Mouse (Mus musculus) gastrocnemius, postnatal 4 days (tissue): ENCODE results near the gene Tmem63b. TPM values are rescaled to one million over a fixed set of nuclear protein-coding genes. Genes with fewer than 3 reads are reported as not detected.

Experiments used
- DNase-seq, 2 experiments: peaks; one replicate each; pipeline ENCODE4 v3.0.0; 2021 to 2022; ENCODE audit warnings: low spot score in 2 of 2, mixed read lengths in 2 of 2
- long read RNA-seq, 2 experiments: library from polyadenylated mRNA; stranded (forward); transcript quantifications; one replicate each; pipeline ENCODE4 v2.0.0; 2021
- total RNA-seq, 2 experiments: library from RNA; stranded (reverse); gene quantifications; 2 replicates each; pipeline ENCODE4 v1.2.3; 2021

Gene Tmem63b
- 10 to 100 TPM; 48.6 to 56.4 TPM for total RNA-seq
- long read RNA-seq, experiment 1, transcript Tmem63b-201 (24 exons, 3,284 nt) = major isoform, 5 of 23 reads
- long read RNA-seq, experiment 1, partial matches to known transcripts = 6 of 23 reads
- long read RNA-seq, experiment 1, other reads (novel, unspliced or antisense) = 12 of 23 reads
- long read RNA-seq, experiment 2, partial matches to known transcripts = 9 of 28 reads
- long read RNA-seq, experiment 2, other reads (novel, unspliced or antisense) = 17 of 28 reads

GRCm38 (mm10) chr17:45686716-45687115 is at the start of gene Tmem63b:
TSS of gene Tmem63b (minus strand) at chr17:45686905.
- DNase-seq = no peak

DNA sequence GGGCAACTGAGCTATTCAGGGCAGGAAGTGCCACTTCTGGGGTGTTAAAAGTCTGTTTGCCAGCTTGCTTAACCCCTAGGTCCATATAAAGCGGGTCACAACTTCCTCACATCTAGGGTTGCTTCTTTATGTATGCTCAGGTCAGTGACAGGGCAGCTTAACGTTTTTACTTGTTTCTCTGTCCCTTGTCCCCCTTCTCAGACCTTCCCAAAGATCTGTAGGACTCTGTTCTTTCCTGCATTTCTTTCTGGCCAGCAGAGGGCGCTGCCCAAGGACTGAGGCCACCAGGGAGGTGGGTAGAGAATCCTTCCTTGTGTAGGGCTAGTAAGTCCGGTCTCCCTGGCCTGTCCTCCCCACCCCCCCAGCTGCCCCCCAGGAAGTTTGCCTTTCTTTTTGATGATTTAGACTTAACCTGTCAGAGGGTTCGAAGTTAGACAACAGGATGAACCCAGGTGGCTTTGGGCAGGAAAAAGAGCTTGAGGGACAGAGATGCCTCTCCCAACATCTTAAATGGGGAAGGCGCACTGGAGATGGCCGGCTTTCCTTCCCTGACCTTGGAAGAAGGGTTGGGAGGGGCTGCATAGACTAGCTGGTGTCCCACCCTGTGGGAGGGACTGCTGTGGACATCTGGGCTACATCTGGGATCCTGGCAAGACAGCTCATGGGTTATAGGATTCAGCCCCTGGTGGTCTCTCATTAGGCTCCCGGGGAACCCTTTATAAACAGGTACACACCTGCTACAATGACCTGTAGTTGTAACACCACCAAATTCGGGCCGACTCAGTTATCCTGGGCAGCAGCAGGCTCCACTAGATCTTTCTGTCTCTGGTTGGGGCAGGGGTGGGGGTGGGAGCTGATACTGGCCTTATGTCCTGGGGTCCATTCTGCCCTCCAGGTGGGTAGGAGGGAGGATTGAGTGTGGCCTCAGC is 48.9 kb upstream of the Tmem63b start:
- peak; percentile 81 to 86 for DNase-seq

DNA sequence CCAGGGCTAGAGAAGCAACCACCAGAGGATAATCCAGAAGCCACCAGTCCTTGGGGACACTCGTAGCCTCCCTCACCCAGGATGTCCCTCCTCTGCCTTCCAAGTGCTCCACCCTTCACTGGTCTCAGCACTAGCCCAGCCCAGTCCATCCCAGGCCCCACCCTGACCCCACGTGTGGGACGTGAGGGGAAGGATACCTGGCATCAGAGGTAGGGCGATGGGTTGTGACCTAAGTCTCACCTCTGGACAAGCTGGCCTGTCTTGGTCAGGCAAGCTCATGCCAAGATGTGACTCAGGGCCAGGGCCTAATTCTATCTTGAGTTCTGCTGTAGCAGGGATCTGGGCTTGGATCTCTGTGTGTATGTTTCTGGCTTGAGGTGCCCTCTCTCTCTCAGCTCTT is 48.2 kb upstream of the Tmem63b start:
- no peak for DNase-seq

GRCm38 (mm10) chr17:45734333-45734732 is 47.6 kb upstream of the Tmem63b start:
- no peak for DNase-seq

GRCm38 (mm10) chr17:45733735-45734301 is 47.1 kb upstream of the Tmem63b start, which contains the start of gene 1600014C23Rik:
TSS of gene 1600014C23Rik (minus strand) at chr17:45733844.
- peak; percentile 47 to 60 for DNase-seq

DNA sequence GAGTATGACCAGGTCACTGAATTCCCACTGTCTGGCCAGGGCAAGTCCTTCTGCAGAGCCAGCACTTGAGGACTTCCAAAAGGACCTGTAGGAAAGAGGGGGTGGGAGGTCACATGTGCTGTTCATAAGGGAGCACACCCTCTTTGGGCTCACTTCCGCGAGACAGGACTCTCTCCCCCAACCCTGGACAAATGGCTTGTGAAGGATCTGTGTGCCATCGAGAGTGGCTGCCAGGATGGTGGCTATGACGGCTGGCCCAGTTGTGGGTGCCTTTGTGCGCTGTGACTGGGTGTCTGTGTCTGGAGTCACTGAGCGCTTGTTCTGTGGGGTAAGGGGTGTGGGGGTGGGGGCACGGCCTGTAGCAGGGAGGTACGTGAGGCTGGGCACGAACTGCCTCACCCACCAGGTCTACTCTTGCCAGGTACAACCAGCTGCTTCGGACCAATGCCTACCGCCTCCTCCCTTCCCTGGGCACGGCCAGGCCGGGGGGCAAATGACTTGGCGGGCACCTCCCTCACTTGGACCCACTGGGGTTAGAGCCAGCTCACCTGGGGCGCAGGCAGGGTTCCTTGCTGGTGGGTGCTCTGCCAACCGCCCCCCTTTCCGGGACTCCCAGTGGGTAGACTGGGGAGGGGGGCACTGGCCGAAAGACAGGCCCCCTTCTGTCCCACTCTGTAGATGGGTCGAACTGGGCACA is 46.5 kb upstream of the Tmem63b start:
- no peak for DNase-seq

DNA sequence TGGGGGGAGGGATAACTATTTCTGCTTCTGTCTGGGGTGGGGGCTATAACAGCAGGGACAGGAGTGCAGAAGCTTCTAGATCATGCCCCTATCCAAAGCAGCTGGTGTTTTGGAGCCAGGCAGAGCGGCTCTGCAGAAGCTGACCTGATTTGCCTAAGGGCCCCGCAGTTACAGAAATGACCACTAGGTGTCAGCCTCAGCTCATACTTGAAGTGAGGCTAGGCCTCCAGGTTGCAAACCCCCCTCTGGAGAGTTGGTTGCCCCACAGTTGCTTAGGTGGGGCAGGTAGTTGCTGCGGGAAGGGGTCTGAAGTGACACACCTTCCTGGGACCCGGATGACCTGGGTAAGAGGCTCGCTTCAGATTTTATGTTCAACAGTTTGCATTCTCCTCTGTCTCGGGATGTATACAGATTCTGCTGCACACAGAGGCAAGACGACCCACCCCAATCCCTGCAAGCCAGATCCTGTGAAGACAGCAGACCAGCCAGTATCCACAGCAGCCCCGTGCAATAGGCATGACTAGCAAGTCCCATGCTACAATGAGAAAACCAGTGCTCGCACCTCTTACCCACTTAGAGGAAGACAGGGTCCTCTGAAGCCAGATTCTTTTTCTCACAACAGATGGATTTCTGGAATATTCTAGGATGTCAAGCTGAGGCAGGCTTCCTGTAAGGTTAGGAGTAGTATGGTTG is 44.6 kb upstream of the Tmem63b start:
- DNase-seq = peak; percentile 75 to 84

DNA sequence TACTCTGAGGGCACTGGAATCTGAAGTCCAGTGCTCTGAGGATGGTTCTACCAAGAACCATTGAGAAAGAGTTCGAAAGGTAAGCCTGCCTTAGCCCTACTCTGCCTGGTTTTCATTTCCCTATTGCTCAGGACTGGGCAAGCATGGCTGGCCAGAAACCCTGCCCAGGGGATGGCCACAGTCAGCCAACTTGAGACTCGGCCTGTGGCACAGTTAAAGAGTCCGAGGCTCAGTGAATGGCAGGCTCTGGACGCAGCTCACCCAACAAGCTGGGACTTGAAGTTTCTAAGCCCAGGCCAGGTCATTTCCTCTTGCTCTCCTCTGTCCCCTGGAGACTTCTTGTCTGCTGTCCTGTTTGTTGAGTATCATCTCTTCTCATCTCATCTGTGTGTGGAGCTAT is 44.0 kb upstream of the Tmem63b start:
- no peak for DNase-seq

- DNase-seq = no peak
These were observed 42.7 kb upstream of the Tmem63b start for GRCm38 (mm10) chr17:45729387-45729786.

DNA sequence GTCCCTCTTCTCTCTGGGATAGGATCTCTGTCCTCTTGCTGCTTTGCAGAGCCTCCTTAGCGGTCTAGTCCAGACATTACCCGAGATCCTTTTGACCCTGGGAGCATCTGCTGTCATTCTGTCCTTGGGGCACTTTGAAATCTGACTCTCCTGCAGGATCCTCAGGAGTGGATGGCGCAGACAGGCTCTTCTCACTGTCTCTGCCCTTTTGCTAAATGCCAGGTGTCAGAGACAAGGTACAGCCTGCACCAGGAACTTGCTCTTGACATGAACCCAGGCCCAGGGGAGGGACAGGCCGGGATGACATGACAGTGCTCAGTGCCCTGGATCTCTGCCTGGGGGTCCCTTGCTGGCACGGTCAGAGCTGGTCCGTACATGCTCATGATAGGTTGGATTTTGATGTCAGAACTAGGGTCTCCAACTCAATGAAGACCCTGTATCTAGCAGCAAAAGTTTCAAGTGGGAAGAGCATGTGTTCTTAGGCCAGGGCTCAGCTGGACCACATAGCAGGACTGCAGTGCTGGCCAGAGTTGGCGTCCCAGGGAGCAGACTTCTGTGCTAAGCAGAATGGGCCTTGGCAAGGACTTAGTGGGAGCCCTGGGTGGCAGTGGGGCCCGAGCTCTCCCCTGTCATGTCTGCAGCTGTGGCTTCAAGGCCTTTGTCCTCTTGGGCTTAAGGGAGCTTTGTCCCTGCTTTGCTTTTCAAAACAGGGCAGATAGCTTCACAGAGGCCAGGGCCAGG is 41.4 kb upstream of the Tmem63b start:
- no peak for DNase-seq

- no peak for DNase-seq
These were observed 40.8 kb upstream of the Tmem63b start for GRCm38 (mm10) chr17:45727481-45727880.

DNA sequence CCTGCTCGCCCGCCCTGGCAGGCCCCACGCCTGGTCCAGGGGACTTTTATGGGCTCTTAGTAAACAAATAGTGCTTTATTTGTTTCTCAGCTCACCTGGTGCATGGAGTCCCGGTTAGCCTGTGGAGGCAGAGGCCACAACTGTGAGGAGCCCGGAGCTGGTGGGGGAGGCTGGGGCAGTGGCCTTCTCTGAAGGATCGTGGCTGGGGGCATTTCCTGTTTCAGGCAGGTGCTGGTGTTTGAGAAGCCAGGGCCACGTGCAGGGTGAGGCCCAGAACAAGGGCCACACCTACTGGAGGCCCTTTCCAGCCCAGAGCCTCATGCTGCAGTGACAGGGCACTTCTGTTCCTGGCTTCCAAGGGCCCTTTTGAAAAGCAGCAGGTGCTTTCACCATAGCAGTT is 39.5 kb upstream of the Tmem63b start:
- no peak for DNase-seq

- DNase-seq = no peak
These were observed 37.8 kb upstream of the Tmem63b start for GRCm38 (mm10) chr17:45724574-45724921.

DNA sequence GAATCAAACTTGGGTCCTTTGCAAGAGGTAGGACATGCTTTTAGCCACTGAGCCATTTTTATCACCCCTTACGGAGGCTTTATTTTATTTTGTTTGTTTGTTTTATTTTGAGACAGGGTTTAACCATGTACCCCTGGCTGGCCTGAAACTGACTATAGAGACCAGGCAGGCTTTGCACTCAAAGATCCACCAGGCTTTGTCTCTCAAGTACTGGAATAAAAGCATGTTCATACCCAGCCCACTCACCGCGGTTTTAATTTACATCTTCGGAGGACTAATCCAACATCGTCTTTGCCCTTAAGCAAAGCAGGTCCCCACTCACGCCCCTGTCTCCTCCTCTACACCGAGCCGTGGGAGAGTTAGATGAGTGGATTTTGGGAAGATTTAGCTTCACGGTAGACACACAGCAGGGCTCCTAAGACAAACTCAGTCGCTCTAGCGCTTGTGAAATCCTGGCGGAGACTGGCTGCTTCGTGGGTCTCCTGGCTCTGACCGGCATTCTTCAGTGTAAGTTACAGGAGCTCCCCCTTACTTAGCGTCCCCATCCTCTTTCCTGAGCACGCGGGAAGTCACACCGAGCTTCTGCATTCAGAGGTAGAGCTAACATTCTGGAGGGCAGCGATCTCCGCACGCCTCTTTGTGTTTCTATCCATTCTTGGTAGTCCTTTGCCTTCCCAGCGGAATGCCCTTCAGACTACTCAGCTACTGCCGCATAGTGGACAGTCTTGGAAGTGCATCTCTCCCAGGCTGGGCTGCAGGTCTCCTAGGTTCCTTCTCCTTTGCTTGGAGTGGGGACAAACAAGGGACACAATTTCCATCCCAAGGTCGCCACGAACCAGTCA is 37.2 kb upstream of the Tmem63b start:
- DNase-seq = peak; percentile 65 to 77

DNA sequence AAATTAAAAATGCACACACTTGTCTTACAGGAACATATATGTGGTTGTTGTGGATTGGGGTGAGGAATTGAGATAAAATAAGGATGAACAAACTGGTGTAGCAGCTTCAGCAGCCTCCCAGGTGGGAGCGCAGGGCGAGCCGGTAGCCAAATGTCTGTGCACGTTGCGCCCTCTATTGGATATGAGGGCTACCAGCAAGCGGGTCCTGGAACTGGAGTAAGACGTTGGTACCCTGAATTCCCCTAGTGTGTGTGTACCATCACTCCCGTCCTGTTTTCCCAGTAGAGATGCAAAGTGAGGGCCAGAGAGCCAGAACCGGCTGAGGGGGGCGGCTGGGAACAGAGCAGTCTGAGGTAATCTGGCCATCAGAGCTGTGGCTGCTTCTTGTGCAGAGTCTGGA is 31.6 kb upstream of the Tmem63b start:
- peak in 1 of 2 experiments; percentile 73 for DNase-seq

DNA sequence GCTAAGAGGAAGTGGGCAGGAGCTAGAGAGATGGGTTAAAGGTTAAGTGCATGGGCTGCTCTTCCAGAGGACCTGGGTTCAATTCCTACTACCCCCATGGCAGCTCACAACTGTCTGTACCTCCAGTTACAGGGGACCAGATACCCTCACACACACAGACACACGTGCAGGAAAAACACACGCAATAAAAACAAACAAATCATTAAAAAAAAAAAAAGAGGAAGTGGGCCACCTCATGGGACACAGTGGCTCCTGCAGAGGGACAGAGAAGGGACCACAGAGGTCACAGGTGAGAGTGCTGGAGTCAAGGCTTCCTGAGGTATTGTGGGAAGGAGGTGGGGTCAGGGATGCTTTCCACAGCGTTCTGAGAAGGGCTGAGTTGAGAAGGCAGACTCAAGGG is 24.8 kb upstream of the Tmem63b start:
- DNase-seq = no peak

- DNase-seq = no peak
These were observed 23.7 kb upstream of the Tmem63b start for GRCm38 (mm10) chr17:45710407-45710806.

DNA sequence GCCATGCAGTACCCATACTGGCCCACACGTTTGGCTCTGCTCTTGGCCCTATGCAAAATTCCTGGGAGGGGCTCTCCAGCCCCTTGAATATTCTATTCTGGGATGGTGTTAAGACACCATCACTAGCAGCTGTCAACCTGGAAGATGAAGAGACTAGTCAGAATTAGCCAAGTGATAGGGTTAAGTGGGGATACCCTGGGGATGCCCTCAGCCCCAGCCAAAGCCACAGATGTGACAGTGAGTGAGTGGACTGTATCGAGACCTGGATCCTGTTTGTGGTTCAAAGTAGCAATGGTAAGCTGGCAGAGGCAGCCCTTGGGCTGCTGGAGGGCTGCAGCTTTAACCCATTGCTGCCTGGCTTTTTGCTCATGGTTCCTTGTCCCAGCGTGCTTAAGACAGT is 23.1 kb upstream of the Tmem63b start:
- no peak for DNase-seq

GRCm38 (mm10) chr17:45708179-45708578 is 21.5 kb upstream of the Tmem63b start:
- DNase-seq = no peak
